Mouse (Mus musculus): ENCODE data around the gene Foxk1. TPM values are rescaled to one million over a fixed set of nuclear protein-coding genes. Genes with fewer than 3 reads are reported as not detected.

The Foxk1 gene
- total and polyA plus RNA-seq, 2 experiments from 2014 or later: 7.1 to 30.0 TPM

GRCm38 (mm10) chr5:142413723-142414445 lies 12.6 kb downstream of the Foxk1 start:
- WGBS: 21% methylated on average over 9 of the region's 9 CpGs
- Histone ChIP-seq H3K4me2 (ENCODE audit: low read depth, low read length, poor library complexity, severe bottlenecking) (no peak overlapping the region), H3K36me3 (ENCODE audit: insufficient read depth, low read length) (0 out of 2 replicates have a peak, but pooled peaks cover 2% of the 10 kb centered on the region), H3K4me1 (ENCODE audit: insufficient read depth, low read length) (peaks cover 20% of the 10 kb centered on the region), H3K9me3 (ENCODE audit: low read length) (no peaks in the 10 kb centered on the region), H3K4me3 (ENCODE audit: low read depth, low read length) (no peak overlapping the region), H3K27me3 (ENCODE audit: insufficient read depth, low read length) (no peaks in the 10 kb centered on the region), H3K9ac (replicated peaks; ENCODE audit: low read length, poor library complexity, severe bottlenecking) (no peak overlapping the region), H3K27ac (ENCODE audit: low read depth, low read length) (no peak overlapping the region)
- DNase-seq (ENCODE audit: low spot score): no peak
- no peak for ATAC-seq (ENCODE audit: low FRiP score)
- no peak for TF ChIP-seq CTCF (IDR thresholded peaks at IDR 0.05)

- no peak overlapping the region for H3K4me3 ChIP-seq (ENCODE audit: low read depth, low read length)
- DNase-seq (ENCODE audit: low spot score) (no peak), ATAC-seq (ENCODE audit: low FRiP score) (no peak)
- H3K27me3 ChIP-seq (ENCODE audit: insufficient read depth, low read length): no peaks in the 10 kb centered on the region
- H3K4me2 ChIP-seq (ENCODE audit: low read depth, low read length, poor library complexity, severe bottlenecking): no peak overlapping the region
- 50% methylated on average over 6 of the region's 6 CpGs for WGBS
- H3K9ac ChIP-seq (replicated peaks; ENCODE audit: low read length, poor library complexity, severe bottlenecking): no peak overlapping the region
- no peak overlapping the region for H3K27ac ChIP-seq (ENCODE audit: low read depth, low read length)
- H3K9me3 ChIP-seq (ENCODE audit: low read length): no peaks in the 10 kb centered on the region
- H3K4me1 ChIP-seq (ENCODE audit: insufficient read depth, low read length): peaks cover 12% of the 10 kb centered on the region
- H3K36me3 ChIP-seq (ENCODE audit: insufficient read depth, low read length): 0 out of 2 replicates have a peak, but pooled peaks cover 2% of the 10 kb centered on the region
- no peak for TF ChIP-seq CTCF (IDR thresholded peaks at IDR 0.05)
Observed at GRCm38 (mm10) chr5:142415401-142415800, 14.1 kb downstream of the Foxk1 start.

GRCm38 (mm10) chr5:142416070-142416775 lies 14.9 kb downstream of the Foxk1 start:
- H3K4me2 ChIP-seq (ENCODE audit: low read depth, low read length, poor library complexity, severe bottlenecking): no peak overlapping the region
- ATAC-seq (ENCODE audit: low FRiP score) (no peak), DNase-seq (ENCODE audit: low spot score) (no peak)
- H3K4me1 ChIP-seq (ENCODE audit: insufficient read depth, low read length): peaks cover 10% of the 10 kb centered on the region
- H3K4me3 ChIP-seq (ENCODE audit: low read depth, low read length): no peak overlapping the region
- H3K36me3 ChIP-seq (ENCODE audit: insufficient read depth, low read length): 0 out of 2 replicates have a peak, but pooled peaks cover 2% of the 10 kb centered on the region
- 21% methylated on average over 14 of the region's 14 CpGs for WGBS
- H3K27ac ChIP-seq (ENCODE audit: low read depth, low read length): peak overlapping the region; percentile 26; the same call in 1 of the 2 replicates
- H3K27me3 ChIP-seq (ENCODE audit: insufficient read depth, low read length): no peaks in the 10 kb centered on the region
- H3K9ac ChIP-seq (replicated peaks; ENCODE audit: low read length, poor library complexity, severe bottlenecking): no peak overlapping the region
- H3K9me3 ChIP-seq (ENCODE audit: low read length): no peaks in the 10 kb centered on the region
- no peak for TF ChIP-seq CTCF (IDR thresholded peaks at IDR 0.05)

GRCm38 (mm10) chr5:142417104-142417503 lies 15.8 kb downstream of the Foxk1 start:
- no peak overlapping the region for H3K27ac ChIP-seq (ENCODE audit: low read depth, low read length)
- H3K27me3 ChIP-seq (ENCODE audit: insufficient read depth, low read length): no peaks in the 10 kb centered on the region
- ATAC-seq (ENCODE audit: low FRiP score) (no peak), DNase-seq (ENCODE audit: low spot score) (no peak)
- TF ChIP-seq CTCF (IDR thresholded peaks at IDR 0.05): no peak
- no peak overlapping the region for H3K4me3 ChIP-seq (ENCODE audit: low read depth, low read length)
- peaks cover 3% of the 10 kb centered on the region; the same call in 1 of the 2 replicates for H3K36me3 ChIP-seq (ENCODE audit: insufficient read depth, low read length)
- no peak overlapping the region for H3K4me2 ChIP-seq (ENCODE audit: low read depth, low read length, poor library complexity, severe bottlenecking)
- H3K9ac ChIP-seq (replicated peaks; ENCODE audit: low read length, poor library complexity, severe bottlenecking): no peak overlapping the region
- H3K9me3 ChIP-seq (ENCODE audit: low read length): no peaks in the 10 kb centered on the region
- peaks cover 10% of the 10 kb centered on the region for H3K4me1 ChIP-seq (ENCODE audit: insufficient read depth, low read length)
- WGBS: 68% methylated on average over 3 of the region's 3 CpGs

GRCm38 (mm10) chr5:142417876-142418275 lies 16.6 kb downstream of the Foxk1 start:
- Histone ChIP-seq H3K4me3 (ENCODE audit: low read depth, low read length) (no peak overlapping the region), H3K4me1 (ENCODE audit: insufficient read depth, low read length) (peaks cover 10% of the 10 kb centered on the region), H3K27me3 (ENCODE audit: insufficient read depth, low read length) (no peaks in the 10 kb centered on the region), H3K4me2 (ENCODE audit: low read depth, low read length, poor library complexity, severe bottlenecking) (no peak overlapping the region), H3K27ac (ENCODE audit: low read depth, low read length) (no peak overlapping the region), H3K36me3 (ENCODE audit: insufficient read depth, low read length) (peaks cover 6% of the 10 kb centered on the region; the same call in 1 of the 2 replicates), H3K9me3 (ENCODE audit: low read length) (no peaks in the 10 kb centered on the region), H3K9ac (replicated peaks; ENCODE audit: low read length, poor library complexity, severe bottlenecking) (no peak overlapping the region)
- TF ChIP-seq CTCF (IDR thresholded peaks at IDR 0.05): no peak
- DNase-seq (ENCODE audit: low spot score) (no peak), ATAC-seq (ENCODE audit: low FRiP score) (no peak)
- 80% methylated on average over 9 of the region's 9 CpGs for WGBS

DNA sequence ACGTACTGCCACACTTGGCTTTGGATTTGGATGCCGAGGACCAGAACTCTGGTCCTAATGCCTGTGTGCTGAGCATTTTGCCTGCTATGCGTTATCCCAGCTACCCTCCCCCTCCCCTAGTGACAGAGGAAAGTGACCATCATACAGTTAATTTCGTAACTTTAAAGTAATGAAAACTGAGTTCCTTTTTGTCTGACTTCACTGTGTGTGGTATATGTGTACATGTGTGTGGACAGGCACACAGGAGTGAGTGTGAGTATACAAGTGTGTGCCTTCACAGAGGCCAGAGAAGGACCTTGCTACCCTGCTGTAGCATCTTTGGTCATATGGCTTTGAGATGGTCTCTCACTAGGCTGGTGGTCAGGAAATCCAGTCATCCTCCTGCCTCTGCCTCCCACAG lies 17.1 kb downstream of the Foxk1 start:
- H3K27me3 ChIP-seq (ENCODE audit: insufficient read depth, low read length): no peaks in the 10 kb centered on the region
- H3K27ac ChIP-seq (ENCODE audit: low read depth, low read length): no peak overlapping the region
- ATAC-seq (ENCODE audit: low FRiP score): no peak
- DNase-seq (ENCODE audit: low spot score): no peak
- peaks cover 6% of the 10 kb centered on the region; the same call in 1 of the 2 replicates for H3K36me3 ChIP-seq (ENCODE audit: insufficient read depth, low read length)
- H3K9ac ChIP-seq (replicated peaks; ENCODE audit: low read length, poor library complexity, severe bottlenecking): no peak overlapping the region
- no peaks in the 10 kb centered on the region for H3K9me3 ChIP-seq (ENCODE audit: low read length)
- H3K4me2 ChIP-seq (ENCODE audit: low read depth, low read length, poor library complexity, severe bottlenecking): no peak overlapping the region
- 90% methylated on average over 4 of the region's 4 CpGs for WGBS
- no peak for TF ChIP-seq CTCF (IDR thresholded peaks at IDR 0.05)
- peaks cover 10% of the 10 kb centered on the region for H3K4me1 ChIP-seq (ENCODE audit: insufficient read depth, low read length)
- no peak overlapping the region for H3K4me3 ChIP-seq (ENCODE audit: low read depth, low read length)

Measured in midbrain, postnatal 0 days (tissue).